Mouse (Mus musculus) kidney, postnatal 0 days (tissue): Measurements from ENCODE around the gene Kcnj15. TPM values are rescaled to one million over a fixed set of nuclear protein-coding genes. Genes with fewer than 3 reads are reported as not detected.

Experiments used
- ATAC-seq: fragments of 200-750 bp; cut with Nextera tagmentation; replicated peaks from 2 replicates; pipeline ENCODE4 v1.8.0; 2017; ENCODE audit warnings: low read depth, moderate number of reproducible peaks, moderate TSS enrichment, moderate library complexity; ENCODE audit not compliant: low FRiP score
- DNase-seq: peaks from one replicate; pipeline ENCODE4 v3.0.0-alpha.2; 2016; ENCODE audit warnings: low spot score
- H3K27ac ChIP-seq: fragments of 300-500 bp; sonication (generic); 2 replicates; pipeline ENCODE4 v1.5.1; 2014; ENCODE audit warnings: mild to moderate bottlenecking
- H3K27me3 ChIP-seq: fragments of 300-500 bp; sonication (generic); 2 replicates; pipeline ENCODE4 v1.6.1; 2014; ENCODE audit warnings: low read length, mixed read lengths; ENCODE audit not compliant: insufficient read depth
- H3K36me3 ChIP-seq: fragments of 300-500 bp; sonication (generic); 2 replicates; pipeline ENCODE4 v1.6.1; 2014; ENCODE audit warnings: low read length, mixed read lengths; ENCODE audit not compliant: insufficient read depth
- H3K4me1 ChIP-seq: fragments of 300-500 bp; sonication (generic); replicated peaks from 2 replicates; pipeline ENCODE4 v1.6.1; 2014; ENCODE audit warnings: antibody characterized with exemption, low read length, mixed read lengths; ENCODE audit not compliant: insufficient read depth
- H3K4me2 ChIP-seq: fragments of 300-500 bp; sonication (generic); 2 replicates; pipeline ENCODE4 v1.6.1; 2014; ENCODE audit warnings: mild to moderate bottlenecking, low read length, moderate library complexity, mixed read lengths
- H3K4me3 ChIP-seq: fragments of 300-500 bp; sonication (generic); replicated peaks from 2 replicates; pipeline ENCODE4 v1.5.1; 2014; ENCODE audit warnings: low read depth, low read length
- H3K9ac ChIP-seq: fragments of 300-500 bp; sonication (generic); 2 replicates; pipeline ENCODE4 v1.6.1; 2014; ENCODE audit warnings: low read depth, low read length
- H3K9me3 ChIP-seq: fragments of 300-500 bp; sonication (generic); replicated peaks from 2 replicates; pipeline ENCODE4 v1.6.1; 2016; ENCODE audit warnings: low read length, inconsistent platforms, mixed read lengths
- CTCF ChIP-seq: IDR thresholded peaks from 2 replicates; pipeline ENCODE4 v1.5.1; 2016; ENCODE audit warnings: antibody characterized with exemption, low read depth, mild to moderate bottlenecking, moderate library complexity
- WGBS: fragments of 180-500 bp; shearing (Covaris S2); extraction: QIAGEN DNeasy Blood & Tissue Kit; methylation state at CpG from one replicate; pipeline ENCODE4 v1.1.7; 2014; 5-methylcytosine and 5-hydroxymethylcytosine counted together
- polyA plus RNA-seq: library from polyadenylated mRNA; unstranded; fragments of >200 nt; fragmentation: Nextera tagmentation; extraction: Ambion mirVana; gene quantifications from 2 replicates; pipeline ENCODE4 v1.2.1, GENCODE M21; 2015

The Kcnj15 gene
- polyA plus RNA-seq, 1 experiment from 2014 or later: 14.7 TPM

DNA sequence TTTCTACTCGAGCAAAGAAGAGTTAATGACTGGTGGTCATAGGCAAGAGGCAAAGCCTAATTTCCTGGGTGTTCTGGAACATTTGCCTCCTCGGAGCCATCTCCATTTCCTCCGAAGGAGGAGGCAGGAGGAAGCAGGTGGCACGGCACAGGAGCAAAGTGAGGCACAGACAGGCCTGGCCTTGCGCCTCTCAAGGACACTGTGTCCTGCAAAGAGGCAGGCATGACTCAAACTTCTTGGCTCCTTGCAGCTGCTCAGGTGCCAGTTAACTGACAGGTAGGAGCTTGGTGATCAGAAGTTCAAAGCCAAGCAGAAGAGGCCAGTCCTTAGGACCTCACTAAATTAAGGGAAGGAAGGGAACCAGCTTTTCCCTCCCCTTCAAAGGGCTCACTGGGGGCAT, 3.3 kb downstream of the Kcnj15 start:
- H3K4me2 ChIP-seq: no peak overlapping the region
- H3K4me3 ChIP-seq: no peak overlapping the region
- no peaks in the 10 kb centered on the region for H3K36me3 ChIP-seq
- no peaks in the 10 kb centered on the region for H3K27me3 ChIP-seq
- WGBS: 47% methylated on average over 5 of the region's 5 CpGs
- no peaks in the 10 kb centered on the region for H3K9me3 ChIP-seq
- DNase-seq (no peak), ATAC-seq (no peak)
- H3K27ac ChIP-seq: 0 out of 2 replicates have a peak overlapping the region, but pooled peaks have one; percentile 54
- TF ChIP-seq CTCF: no peak
- H3K9ac ChIP-seq: no peak overlapping the region
- H3K4me1 ChIP-seq: no peaks in the 10 kb centered on the region

DNA sequence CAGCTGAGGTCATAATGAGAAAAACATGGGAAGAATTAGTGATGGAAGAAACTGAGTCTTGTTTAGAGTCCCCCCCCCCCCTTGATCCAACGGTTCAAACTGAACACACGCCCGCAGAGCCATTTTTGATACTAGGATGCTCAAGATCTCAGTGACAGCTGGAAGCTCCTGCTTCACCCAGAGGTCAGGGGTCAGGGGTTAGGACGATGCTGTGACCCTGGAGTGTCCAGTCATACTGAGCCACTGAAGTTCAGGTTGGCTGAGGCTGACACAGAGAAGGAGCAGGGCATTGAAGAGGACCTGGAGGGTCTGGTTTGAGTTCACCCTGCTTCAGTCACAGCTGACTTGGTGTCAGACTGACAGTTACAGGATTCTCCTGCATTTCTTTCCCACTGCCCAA, 4.4 kb downstream of the Kcnj15 start:
- Histone ChIP-seq H3K4me3 (no peak overlapping the region), H3K9me3 (no peaks in the 10 kb centered on the region), H3K4me1 (no peaks in the 10 kb centered on the region), H3K36me3 (no peaks in the 10 kb centered on the region), H3K27me3 (no peaks in the 10 kb centered on the region), H3K27ac (no peak overlapping the region), H3K4me2 (no peak overlapping the region), H3K9ac (no peak overlapping the region)
- WGBS: 61% methylated on average over 4 of the region's 4 CpGs
- no peak for TF ChIP-seq CTCF
- no peak for ATAC-seq
- DNase-seq: no peak

GRCm38 (mm10) chr16:95262706-95263363, 5.5 kb downstream of the Kcnj15 start:
- H3K27me3 ChIP-seq: no peaks in the 10 kb centered on the region
- no peaks in the 10 kb centered on the region for H3K4me1 ChIP-seq
- H3K9ac ChIP-seq: no peak overlapping the region
- 74% methylated on average over 15 of the region's 15 CpGs for WGBS
- H3K27ac ChIP-seq: no peak overlapping the region
- ATAC-seq (no peak), DNase-seq (no peak)
- H3K9me3 ChIP-seq: no peaks in the 10 kb centered on the region
- no peak overlapping the region for H3K4me2 ChIP-seq
- H3K4me3 ChIP-seq: no peak overlapping the region
- no peak for TF ChIP-seq CTCF
- no peaks in the 10 kb centered on the region for H3K36me3 ChIP-seq

DNA sequence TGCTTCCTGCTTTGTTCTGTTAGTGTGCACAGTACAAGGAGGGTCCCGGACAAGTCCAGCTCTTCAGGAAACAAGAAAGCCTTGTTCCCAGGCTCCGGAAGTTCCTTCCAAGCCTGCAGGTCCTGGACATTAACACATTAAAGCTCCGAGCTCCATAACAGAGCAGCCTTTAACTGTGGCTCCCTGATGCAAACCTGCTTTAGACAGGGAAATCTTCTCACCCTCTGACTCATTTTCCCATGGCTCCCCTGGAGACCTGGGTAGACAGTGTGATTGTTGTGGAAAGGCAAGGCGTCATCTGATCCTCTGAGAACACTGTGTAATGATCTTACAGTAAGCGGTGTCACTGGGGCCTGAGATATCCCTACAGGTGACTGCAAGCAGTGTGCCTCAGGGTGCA, 7.0 kb downstream of the Kcnj15 start:
- DNase-seq: no peak
- H3K4me1 ChIP-seq: no peaks in the 10 kb centered on the region
- no peak overlapping the region for H3K27ac ChIP-seq
- H3K4me3 ChIP-seq: no peak overlapping the region
- WGBS: 54% methylated on average over 5 of the region's 5 CpGs
- no peak overlapping the region for H3K4me2 ChIP-seq
- no peak for TF ChIP-seq CTCF
- H3K27me3 ChIP-seq: no peaks in the 10 kb centered on the region
- ATAC-seq: no peak
- no peak overlapping the region for H3K9ac ChIP-seq
- H3K36me3 ChIP-seq: no peaks in the 10 kb centered on the region
- H3K9me3 ChIP-seq: no peaks in the 10 kb centered on the region

GRCm38 (mm10) chr16:95267481-95268183, 10.3 kb downstream of the Kcnj15 start:
- Histone ChIP-seq H3K27me3 (no peaks in the 10 kb centered on the region), H3K9ac (no peak overlapping the region), H3K4me1 (no peaks in the 10 kb centered on the region), H3K27ac (no peak overlapping the region), H3K9me3 (no peaks in the 10 kb centered on the region), H3K4me3 (no peak overlapping the region), H3K4me2 (no peak overlapping the region), H3K36me3 (no peaks in the 10 kb centered on the region)
- TF ChIP-seq CTCF: no peak
- DNase-seq (no peak), ATAC-seq (no peak)
- 29% methylated on average over 11 of the region's 11 CpGs for WGBS

DNA sequence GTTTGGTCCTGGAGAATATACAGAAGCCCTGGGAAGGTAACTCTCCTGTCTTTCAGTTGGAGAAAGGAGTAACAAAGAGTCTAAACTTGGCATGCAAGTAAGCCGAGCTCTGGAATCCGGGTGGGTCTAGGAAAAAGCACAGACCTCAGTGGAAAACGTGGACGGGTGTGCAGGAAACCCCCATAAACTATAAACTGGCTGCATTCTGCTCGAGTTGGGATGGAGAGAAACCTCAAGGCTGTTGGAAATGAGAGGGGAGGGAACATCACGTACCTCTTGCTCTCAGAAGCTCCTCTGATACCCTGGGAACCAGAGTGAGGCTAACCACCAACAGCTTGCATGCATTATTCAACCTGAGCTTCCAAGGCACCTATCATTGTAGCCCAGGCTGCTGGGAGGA, 12.3 kb downstream of the Kcnj15 start:
- no peak overlapping the region for H3K4me3 ChIP-seq
- 57% methylated on average over 6 of the region's 6 CpGs for WGBS
- H3K9me3 ChIP-seq: no peaks in the 10 kb centered on the region
- no peak for ATAC-seq
- H3K36me3 ChIP-seq: no peaks in the 10 kb centered on the region
- no peak overlapping the region for H3K4me2 ChIP-seq
- no peaks in the 10 kb centered on the region for H3K27me3 ChIP-seq
- H3K9ac ChIP-seq: no peak overlapping the region
- no peak overlapping the region for H3K27ac ChIP-seq
- DNase-seq: no peak
- no peaks in the 10 kb centered on the region for H3K4me1 ChIP-seq
- TF ChIP-seq CTCF: no peak

DNA sequence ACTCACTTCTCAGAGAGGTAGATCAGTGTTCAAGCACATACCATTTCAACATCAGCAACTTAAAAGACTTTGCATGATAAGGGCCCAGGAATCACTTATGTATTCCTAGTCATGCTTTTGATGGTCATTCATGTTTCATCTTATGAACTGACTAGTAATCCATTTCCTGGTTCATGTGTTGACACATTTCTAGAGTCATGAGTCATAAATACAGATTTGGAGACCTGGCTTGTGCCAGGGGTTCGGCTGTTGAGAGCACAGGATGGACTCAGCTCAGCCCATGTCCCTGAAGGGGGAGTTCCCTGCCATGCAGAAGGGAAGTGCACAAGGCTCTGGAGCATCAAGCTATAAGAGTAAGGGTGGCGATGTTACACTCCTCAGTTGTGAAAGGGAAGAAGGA, 15.7 kb downstream of the Kcnj15 start:
- H3K27me3 ChIP-seq: no peaks in the 10 kb centered on the region
- H3K9me3 ChIP-seq: no peaks in the 10 kb centered on the region
- ATAC-seq (no peak), DNase-seq (no peak)
- no peak for TF ChIP-seq CTCF
- no peak overlapping the region for H3K4me3 ChIP-seq
- H3K4me1 ChIP-seq: no peaks in the 10 kb centered on the region
- WGBS: 81% methylated on average over 2 of the region's 2 CpGs
- H3K27ac ChIP-seq: no peak overlapping the region
- no peak overlapping the region for H3K4me2 ChIP-seq
- no peaks in the 10 kb centered on the region for H3K36me3 ChIP-seq
- no peak overlapping the region for H3K9ac ChIP-seq
